Mouse (Mus musculus): ENCODE results near the gene Telo2. TPM values are rescaled to one million over a fixed set of nuclear protein-coding genes. Genes with fewer than 3 reads are reported as not detected.

Gene Telo2
- polyA plus RNA-seq, 1 experiment from 2014 or later, result 8.7 TPM

- Histone ChIP-seq H3K4me3 (ENCODE audit: low read depth, low read length) (no peak overlapping the region), H3K27ac (ENCODE audit: low read depth, low read length) (no peak overlapping the region), H3K4me1 (replicated peaks; ENCODE audit: control insufficient read depth, insufficient read depth, low read length) (no peaks in the 10 kb centered on the region; the same call in 1 of the 2 replicates), H3K4me2 (replicated peaks; ENCODE audit: low read depth) (no peak overlapping the region), H3K36me3 (ENCODE audit: control insufficient read depth, insufficient read depth) (peaks cover 38% of the 10 kb centered on the region; the same call in 1 of the 2 replicates), H3K27me3 (replicated peaks; ENCODE audit: control insufficient read depth, insufficient read depth, low read length) (no peaks in the 10 kb centered on the region), H3K9me3 (ENCODE audit: control insufficient read depth) (no peaks in the 10 kb centered on the region), H3K9ac (ENCODE audit: low read depth, low read length) (no peak overlapping the region)
- ATAC-seq, result no peak
- WGBS, result 93% methylated on average over 5 of the region's 5 CpGs
- TF ChIP-seq CTCF (IDR thresholded peaks at IDR 0.05; ENCODE audit: low read depth), result no peak
Measured at GRCm38 (mm10) chr17:25111220-25111619, 4.5 kb downstream of the Telo2 start.

GRCm38 (mm10) chr17:25110590-25110989 lies 5.2 kb downstream of the Telo2 start:
- Histone ChIP-seq H3K4me2 (replicated peaks; ENCODE audit: low read depth) (no peak overlapping the region), H3K27me3 (replicated peaks; ENCODE audit: control insufficient read depth, insufficient read depth, low read length) (no peaks in the 10 kb centered on the region), H3K9me3 (ENCODE audit: control insufficient read depth) (no peaks in the 10 kb centered on the region), H3K27ac (ENCODE audit: low read depth, low read length) (no peak overlapping the region), H3K4me3 (ENCODE audit: low read depth, low read length) (no peak overlapping the region), H3K9ac (ENCODE audit: low read depth, low read length) (no peak overlapping the region), H3K4me1 (replicated peaks; ENCODE audit: control insufficient read depth, insufficient read depth, low read length) (no peaks in the 10 kb centered on the region), H3K36me3 (ENCODE audit: control insufficient read depth, insufficient read depth) (peaks cover 45% of the 10 kb centered on the region; the same call in 1 of the 2 replicates)
- WGBS, result 89% methylated on average over 6 of the region's 6 CpGs
- TF ChIP-seq CTCF (IDR thresholded peaks at IDR 0.05; ENCODE audit: low read depth), result no peak
- ATAC-seq, result no peak

- Histone ChIP-seq H3K4me3 (ENCODE audit: low read depth, low read length) (no peak overlapping the region), H3K27me3 (replicated peaks; ENCODE audit: control insufficient read depth, insufficient read depth, low read length) (no peaks in the 10 kb centered on the region), H3K36me3 (ENCODE audit: control insufficient read depth, insufficient read depth) (peaks cover 54% of the 10 kb centered on the region; the same call in 1 of the 2 replicates), H3K9ac (ENCODE audit: low read depth, low read length) (no peak overlapping the region), H3K9me3 (ENCODE audit: control insufficient read depth) (no peaks in the 10 kb centered on the region), H3K4me2 (replicated peaks; ENCODE audit: low read depth) (no peak overlapping the region), H3K27ac (ENCODE audit: low read depth, low read length) (no peak overlapping the region), H3K4me1 (replicated peaks; ENCODE audit: control insufficient read depth, insufficient read depth, low read length) (no peaks in the 10 kb centered on the region)
- 76% methylated on average over 2 of the region's 2 CpGs for WGBS
- ATAC-seq, result peak; percentile 49; the same call in 1 of the 2 replicates
- peak; percentile 81 for TF ChIP-seq CTCF (IDR thresholded peaks at IDR 0.05; ENCODE audit: low read depth)
Measured at GRCm38 (mm10) chr17:25109578-25109977, 6.2 kb downstream of the Telo2 start.

- H3K27me3 ChIP-seq (replicated peaks; ENCODE audit: control insufficient read depth, insufficient read depth, low read length), result no peaks in the 10 kb centered on the region
- no peak overlapping the region for H3K4me3 ChIP-seq (ENCODE audit: low read depth, low read length)
- H3K4me2 ChIP-seq (replicated peaks; ENCODE audit: low read depth), result no peak overlapping the region
- peaks cover 68% of the 10 kb centered on the region; the same call in 1 of the 2 replicates for H3K36me3 ChIP-seq (ENCODE audit: control insufficient read depth, insufficient read depth)
- H3K9ac ChIP-seq (ENCODE audit: low read depth, low read length), result no peak overlapping the region
- no peaks in the 10 kb centered on the region for H3K9me3 ChIP-seq (ENCODE audit: control insufficient read depth)
- no peak overlapping the region for H3K27ac ChIP-seq (ENCODE audit: low read depth, low read length)
- WGBS, result 83% methylated on average over 16 of the region's 16 CpGs
- no peaks in the 10 kb centered on the region for H3K4me1 ChIP-seq (replicated peaks; ENCODE audit: control insufficient read depth, insufficient read depth, low read length)
- TF ChIP-seq CTCF (IDR thresholded peaks at IDR 0.05; ENCODE audit: low read depth), result no peak
- ATAC-seq, result no peak
Measured at GRCm38 (mm10) chr17:25107786-25108185, 8.0 kb downstream of the Telo2 start.

GRCm38 (mm10) chr17:25101338-25101737 lies 14.4 kb downstream of the Telo2 start:
- H3K4me1 ChIP-seq (replicated peaks; ENCODE audit: control insufficient read depth, insufficient read depth, low read length), result no peaks in the 10 kb centered on the region
- H3K4me2 ChIP-seq (replicated peaks; ENCODE audit: low read depth), result no peak overlapping the region
- no peak overlapping the region for H3K9ac ChIP-seq (ENCODE audit: low read depth, low read length)
- 69% methylated on average over 11 of the region's 11 CpGs for WGBS
- peak; percentile 64; the same call in 1 of the 2 replicates for ATAC-seq
- peaks cover 81% of the 10 kb centered on the region for H3K36me3 ChIP-seq (ENCODE audit: control insufficient read depth, insufficient read depth)
- H3K9me3 ChIP-seq (ENCODE audit: control insufficient read depth), result no peaks in the 10 kb centered on the region
- H3K4me3 ChIP-seq (ENCODE audit: low read depth, low read length), result no peak overlapping the region
- no peaks in the 10 kb centered on the region for H3K27me3 ChIP-seq (replicated peaks; ENCODE audit: control insufficient read depth, insufficient read depth, low read length)
- TF ChIP-seq CTCF (IDR thresholded peaks at IDR 0.05; ENCODE audit: low read depth), result no peak
- no peak overlapping the region for H3K27ac ChIP-seq (ENCODE audit: low read depth, low read length)

GRCm38 (mm10) chr17:25100052-25100451 lies 15.7 kb downstream of the Telo2 start:
- no peak for ATAC-seq
- Histone ChIP-seq H3K9ac (ENCODE audit: low read depth, low read length) (no peak overlapping the region), H3K36me3 (ENCODE audit: control insufficient read depth, insufficient read depth) (peaks cover 68% of the 10 kb centered on the region), H3K4me1 (replicated peaks; ENCODE audit: control insufficient read depth, insufficient read depth, low read length) (no peaks in the 10 kb centered on the region), H3K27ac (ENCODE audit: low read depth, low read length) (no peak overlapping the region), H3K27me3 (replicated peaks; ENCODE audit: control insufficient read depth, insufficient read depth, low read length) (no peaks in the 10 kb centered on the region), H3K4me3 (ENCODE audit: low read depth, low read length) (no peak overlapping the region), H3K9me3 (ENCODE audit: control insufficient read depth) (no peaks in the 10 kb centered on the region), H3K4me2 (replicated peaks; ENCODE audit: low read depth) (no peak overlapping the region)
- no peak for TF ChIP-seq CTCF (IDR thresholded peaks at IDR 0.05; ENCODE audit: low read depth)
- 94% methylated on average over 6 of the region's 6 CpGs for WGBS

GRCm38 (mm10) chr17:25096221-25096620 lies 19.5 kb downstream of the Telo2 start:
- no peak for ATAC-seq
- H3K4me3 ChIP-seq (ENCODE audit: low read depth, low read length), result no peak overlapping the region
- 83% methylated on average over 2 of the region's 2 CpGs for WGBS
- no peak overlapping the region for H3K9ac ChIP-seq (ENCODE audit: low read depth, low read length)
- no peak overlapping the region for H3K27ac ChIP-seq (ENCODE audit: low read depth, low read length)
- no peak for TF ChIP-seq CTCF (IDR thresholded peaks at IDR 0.05; ENCODE audit: low read depth)
- no peaks in the 10 kb centered on the region for H3K9me3 ChIP-seq (ENCODE audit: control insufficient read depth)
- H3K4me2 ChIP-seq (replicated peaks; ENCODE audit: low read depth), result no peak overlapping the region
- H3K36me3 ChIP-seq (ENCODE audit: control insufficient read depth, insufficient read depth), result peaks cover 43% of the 10 kb centered on the region
- no peaks in the 10 kb centered on the region for H3K27me3 ChIP-seq (replicated peaks; ENCODE audit: control insufficient read depth, insufficient read depth, low read length)
- no peaks in the 10 kb centered on the region for H3K4me1 ChIP-seq (replicated peaks; ENCODE audit: control insufficient read depth, insufficient read depth, low read length)

Measured in intestine, postnatal 0 days (tissue).